Mouse (Mus musculus) CH12.LX (cell line): ENCODE measurements around the gene C1ql4.

ENCODE experiments used
- BHLHE40 ChIP-seq: IDR thresholded peaks from 2 replicates; pipeline ENCODE4 v1.6.1; 2011; ENCODE audit warnings: mild to moderate bottlenecking, low read depth, low read length, improper control_type of control experiment
- CHD2 ChIP-seq: IDR thresholded peaks from 2 replicates; pipeline ENCODE4 v1.6.1; 2011; ENCODE audit warnings: low read length, improper control_type of control experiment
- CTCF ChIP-seq, 2 experiments: IDR thresholded peaks in 1 of 2; conservative IDR thresholded peaks in 1 of 2; 2 replicates each; pipeline ENCODE4 v1.5.1; 2011 to 2012; ENCODE audit warnings: low read depth in 2 of 2, low read length in 2 of 2, improper control_type of control experiment in 1 of 2, inconsistent platforms in 1 of 2, mild to moderate bottlenecking in 1 of 2, moderate library complexity in 1 of 2
- ETS1 ChIP-seq: conservative IDR thresholded peaks from 2 replicates; pipeline ENCODE4 v1.6.1; 2012; ENCODE audit warnings: low read depth, mild to moderate bottlenecking, inconsistent platforms, low read length, improper control_type of control experiment, moderate library complexity
- KAT2A ChIP-seq: IDR thresholded peaks from 2 replicates; pipeline ENCODE4 v1.6.1; 2012; ENCODE audit warnings: low read length, improper control_type of control experiment, inconsistent platforms; ENCODE audit not compliant: insufficient replicate concordance
- MAFK ChIP-seq: IDR thresholded peaks from 2 replicates; pipeline ENCODE4 v1.6.1; 2011; ENCODE audit warnings: low read length, improper control_type of control experiment; ENCODE audit not compliant: insufficient replicate concordance
- MAZ ChIP-seq: IDR thresholded peaks from 2 replicates; pipeline ENCODE4 v1.6.1; 2012; ENCODE audit warnings: low read depth, mild to moderate bottlenecking, inconsistent platforms, low read length, improper control_type of control experiment, moderate library complexity
- MEF2A ChIP-seq: IDR thresholded peaks from 2 replicates; pipeline ENCODE4 v1.6.1; 2014; ENCODE audit warnings: low read depth, mild to moderate bottlenecking, inconsistent platforms, low read length, improper control_type of control experiment, borderline replicate concordance
- NRF1 ChIP-seq: IDR thresholded peaks from 2 replicates; pipeline ENCODE4 v1.6.1; 2014; ENCODE audit warnings: low read depth, mild to moderate bottlenecking, inconsistent platforms, low read length, improper control_type of control experiment, moderate library complexity
- POLR2A ChIP-seq: IDR thresholded peaks from 2 replicates; pipeline ENCODE4 v1.6.1; 2011; ENCODE audit warnings: low read depth, mild to moderate bottlenecking, improper control_type of control experiment, low read length
- SIN3A ChIP-seq: IDR thresholded peaks from 2 replicates; pipeline ENCODE4 v1.6.1; 2012; ENCODE audit warnings: low read length, improper control_type of control experiment, inconsistent platforms
- USF2 ChIP-seq: conservative IDR thresholded peaks from 2 replicates; pipeline ENCODE4 v1.6.1; 2011; ENCODE audit warnings: low read depth, low read length, improper control_type of control experiment
- ZC3H11A ChIP-seq: IDR thresholded peaks from 2 replicates; pipeline ENCODE4 v1.6.1; 2012; ENCODE audit warnings: low read depth, mild to moderate bottlenecking, inconsistent platforms, low read length, improper control_type of control experiment
- ZNF384 ChIP-seq: IDR thresholded peaks from 2 replicates; pipeline ENCODE4 v1.6.1; 2012; ENCODE audit warnings: low read depth, low read length, improper control_type of control experiment, inconsistent platforms

DNA sequence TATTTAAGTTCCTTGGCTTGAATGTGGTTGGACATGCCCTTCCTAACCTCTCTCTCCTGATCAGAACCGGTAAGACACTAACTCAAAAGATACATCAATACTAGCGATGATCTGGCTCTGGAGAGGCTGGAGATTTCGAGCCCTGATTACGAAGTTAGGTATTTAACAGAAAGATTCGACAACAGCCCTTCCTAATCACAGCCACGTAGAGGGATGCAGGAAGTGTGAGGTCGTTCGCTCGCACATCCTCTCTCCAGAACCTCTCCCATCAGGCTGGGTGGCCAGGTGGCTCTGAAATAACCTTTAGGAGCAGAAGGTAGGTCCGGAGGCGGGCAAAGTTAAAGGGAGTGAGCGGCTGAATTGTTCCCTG, 38.1 kb upstream of the C1ql4 start, which contains the start of gene Spats2:
- TF ChIP-seq CTCF (conservative IDR thresholded peaks at IDR 0.05 in 1 of 2, IDR thresholded peaks at IDR 0.05 in 1 of 2; ENCODE audit: low read depth in 2 of 2, low read length in 2 of 2) (no peak), CHD2 (no peak), MEF2A (no peak), ZNF384 (no peak), ZC3H11A (no peak), USF2 (no peak), MAZ (no peak), POLR2A (no peak), BHLHE40 (no peak), ETS1 (no peak), SIN3A (no peak), KAT2A (no peak), MAFK (no peak), NRF1 (no peak)
